In genomic region chr3:89158651-89159050, GRCm38 (mm10) we compare ENCODE assay signal across 9 mouse cellular contexts. TPM values are rescaled to one million over a fixed set of nuclear protein-coding genes. Genes with fewer than 3 reads are reported as not detected.
DNase-seq lines count a peak whose midpoint lies in the region; ATAC-seq and TF ChIP-seq lines count a peak whose summit lies in the region.
"Had no signal": no experiment of that assay in that cellular context is flagged by ENCODE, and none has a peak within 500 bp of the region (broad histone marks: within the 10 kb centered on the region; RNA-seq: fewer than 3 reads in every experiment).

No protein-coding gene starts in this region.

- WGBS in lung, embryonic 15.5 days, result 16% methylated on average over 7 of the region's 7 CpGs
- WGBS in forebrain, embryonic 11.5 days, result 24% methylated on average over 7 of the region's 7 CpGs
- 23% methylated on average over 7 of the region's 7 CpGs for WGBS in intestine, embryonic 15.5 days
- WGBS in neural tube, embryonic 12.5 days, result 27% methylated on average over 7 of the region's 7 CpGs
- 23% methylated on average over 7 of the region's 7 CpGs for WGBS in kidney, adult 2 months

- H3K9me3 ChIP-seq in lung, embryonic 15.5 days, result no peaks in the 10 kb centered on the region
- H3K9me3 ChIP-seq in forebrain, embryonic 11.5 days (ENCODE audit: control insufficient read depth, low read length), result no peaks in the 10 kb centered on the region
- H3K9me3 ChIP-seq in intestine, embryonic 15.5 days, result no peaks in the 10 kb centered on the region
- no peaks in the 10 kb centered on the region for H3K9me3 ChIP-seq in neural tube, embryonic 12.5 days

- no peak overlapping the region for H3K9ac ChIP-seq in lung, embryonic 15.5 days
- peak overlapping the region; percentile 74; the same call in 1 of the 2 replicates for H3K9ac ChIP-seq in forebrain, embryonic 11.5 days (ENCODE audit: low read length)
- no peak overlapping the region for H3K9ac ChIP-seq in intestine, embryonic 15.5 days
- peak overlapping the region; percentile 67 for H3K9ac ChIP-seq in neural tube, embryonic 12.5 days

- H3K4me2 ChIP-seq in lung, embryonic 15.5 days, result 0 out of 2 replicates have a peak overlapping the region, but pooled peaks have one; percentile 100
- peak overlapping the region; percentile 96 for H3K4me2 ChIP-seq in forebrain, embryonic 11.5 days (ENCODE audit: low read depth, low read length, severe bottlenecking)
- H3K4me2 ChIP-seq in intestine, embryonic 15.5 days (replicated peaks), result peak overlapping the region; percentile 100
- H3K4me2 ChIP-seq in neural tube, embryonic 12.5 days (replicated peaks), result peak overlapping the region; percentile 92

- H3K4me1 ChIP-seq in lung, embryonic 15.5 days, result peaks cover 17% of the 10 kb centered on the region
- H3K4me1 ChIP-seq in forebrain, embryonic 11.5 days (replicated peaks; ENCODE audit: control insufficient read depth, insufficient read depth, low read length), result peaks cover 9% of the 10 kb centered on the region; the same call in 1 of the 2 replicates
- peaks cover 15% of the 10 kb centered on the region for H3K4me1 ChIP-seq in intestine, embryonic 15.5 days (replicated peaks)
- H3K4me1 ChIP-seq in neural tube, embryonic 12.5 days, result peaks cover 17% of the 10 kb centered on the region
- no peaks in the 10 kb centered on the region for H3K4me1 ChIP-seq in kidney, adult 2 months (ENCODE audit: control insufficient read depth, insufficient read depth, low read length)

- no peak for TF ChIP-seq POLR2A in kidney, adult 2 months (IDR thresholded peaks at IDR 0.05; ENCODE audit: low read depth, low read length)

- peaks cover 12% of the 10 kb centered on the region for H3K27me3 ChIP-seq in lung, embryonic 15.5 days
- peaks cover 4% of the 10 kb centered on the region; the same call in 1 of the 2 replicates for H3K27me3 ChIP-seq in forebrain, embryonic 11.5 days (ENCODE audit: control insufficient read depth, insufficient read depth, low read length)
- H3K27me3 ChIP-seq in intestine, embryonic 15.5 days (replicated peaks), result no peaks in the 10 kb centered on the region
- H3K27me3 ChIP-seq in neural tube, embryonic 12.5 days (replicated peaks), result no peaks in the 10 kb centered on the region
- H3K27me3 ChIP-seq in kidney, adult 2 months (replicated peaks; ENCODE audit: control insufficient read depth, insufficient read depth, low read length), result no peaks in the 10 kb centered on the region

- no peak for TF ChIP-seq CTCF in kidney, adult 2 months (conservative IDR thresholded peaks at IDR 0.05; ENCODE audit: insufficient read depth, insufficient read length, low read depth, low read length)

- no peak overlapping the region for H3K4me3 ChIP-seq in lung, embryonic 15.5 days
- peak overlapping the region; percentile 70 for H3K4me3 ChIP-seq in forebrain, embryonic 11.5 days (ENCODE audit: low read depth, low read length)
- H3K4me3 ChIP-seq in intestine, embryonic 15.5 days (replicated peaks), result no peak overlapping the region
- peak overlapping the region; percentile 65 for H3K4me3 ChIP-seq in neural tube, embryonic 12.5 days
- H3K4me3 ChIP-seq in kidney, adult 2 months (ENCODE audit: insufficient read depth, low read depth, low read length), result no peak overlapping the region

- no peak overlapping the region for H3K27ac ChIP-seq in lung, embryonic 15.5 days
- no peak overlapping the region for H3K27ac ChIP-seq in forebrain, embryonic 11.5 days (ENCODE audit: low read depth, low read length)
- no peak overlapping the region for H3K27ac ChIP-seq in intestine, embryonic 15.5 days
- H3K27ac ChIP-seq in neural tube, embryonic 12.5 days, result no peak overlapping the region
- H3K27ac ChIP-seq in kidney, adult 2 months (ENCODE audit: insufficient read depth, low read depth, low read length), result no peak overlapping the region

- ATAC-seq in lung, embryonic 15.5 days (ENCODE audit: borderline replicate concordance, extremely low read depth, low FRiP score, low TSS enrichment), result no peak; the same call in 1 of the 2 replicates
- ATAC-seq in forebrain, embryonic 11.5 days (replicated peaks; ENCODE audit: low FRiP score), result no peak
- no peak for ATAC-seq in intestine, embryonic 15.5 days
- ATAC-seq in neural tube, embryonic 12.5 days (ENCODE audit: low FRiP score, low read depth), result no peak
- ATAC-seq in cerebellum, adult (ENCODE audit: insufficient number of reproducible peaks, low FRiP score, low TSS enrichment), result no peak

- DNase-seq in lung, postnatal 10 days, result no peak
- DNase-seq in forebrain, embryonic 11.5 days (ENCODE audit: low spot score), result peak; percentile 35
- DNase-seq in kidney, postnatal 14 days, result no peak
- DNase-seq in kidney, adult 2 months, result no peak
- DNase-seq: cerebellum, adult 11-12 months had no signal

- no peaks in the 10 kb centered on the region for H3K36me3 ChIP-seq in lung, embryonic 15.5 days
- no peaks in the 10 kb centered on the region for H3K36me3 ChIP-seq in forebrain, embryonic 11.5 days (ENCODE audit: control insufficient read depth, insufficient read depth, low read length)
- H3K36me3 ChIP-seq in intestine, embryonic 15.5 days, result no peaks in the 10 kb centered on the region
- no peaks in the 10 kb centered on the region for H3K36me3 ChIP-seq in neural tube, embryonic 12.5 days
- no peaks in the 10 kb centered on the region for H3K36me3 ChIP-seq in kidney, adult 2 months (ENCODE audit: control insufficient read depth, insufficient read depth, low read length)

RNA-seq across cellular contexts. Expression of gene Hcn3, which starts 1.3 kb away (rescaled TPM):
- polyA plus RNA-seq in lung, embryonic 15.5 days (2015; fragmentation: Nextera tagmentation; extraction: Ambion mirVana), result 1.2 and 1.9 TPM in 2 replicates
- 6.3 and 6.7 TPM in 2 replicates for polyA plus RNA-seq in forebrain, embryonic 11.5 days (2014; fragmentation: Nextera tagmentation; extraction: Ambion mirVana)
- 2.4 and 2.6 TPM in 2 replicates for polyA plus RNA-seq in intestine, embryonic 15.5 days (2015; fragmentation: Nextera tagmentation; extraction: Ambion mirVana)
- 19.5 and 23.2 TPM in 2 replicates for polyA plus RNA-seq in neural tube, embryonic 12.5 days (2016; fragmentation: Nextera tagmentation; extraction: Ambion mirVana)
- polyA plus RNA-seq in kidney, adult 2 months (2012; rRNA removed), result 1.1 and 1.4 TPM in 2 replicates

RNA-seq across cellular contexts. Expression of gene Clk2, which starts 5.9 kb away (rescaled TPM):
- polyA plus RNA-seq in lung, embryonic 15.5 days (2015; fragmentation: Nextera tagmentation; extraction: Ambion mirVana), result 27.8 and 28.9 TPM in 2 replicates
- 34.7 and 40.8 TPM in 2 replicates for polyA plus RNA-seq in forebrain, embryonic 11.5 days (2014; fragmentation: Nextera tagmentation; extraction: Ambion mirVana)
- polyA plus RNA-seq in intestine, embryonic 15.5 days (2015; fragmentation: Nextera tagmentation; extraction: Ambion mirVana), result 21.2 and 25.4 TPM in 2 replicates
- polyA plus RNA-seq in neural tube, embryonic 12.5 days (2016; fragmentation: Nextera tagmentation; extraction: Ambion mirVana), result 38.5 and 43.0 TPM in 2 replicates
- 37.8 and 40.2 TPM in 2 replicates for polyA plus RNA-seq in kidney, adult 2 months (2012; rRNA removed)

RNA-seq across cellular contexts. Expression of gene Scamp3, which starts 18.6 kb away (rescaled TPM):
- 106 and 110 TPM in 2 replicates for polyA plus RNA-seq in lung, embryonic 15.5 days (2015; fragmentation: Nextera tagmentation; extraction: Ambion mirVana)
- 92.5 and 107 TPM in 2 replicates for polyA plus RNA-seq in forebrain, embryonic 11.5 days (2014; fragmentation: Nextera tagmentation; extraction: Ambion mirVana)
- 115 and 124 TPM in 2 replicates for polyA plus RNA-seq in intestine, embryonic 15.5 days (2015; fragmentation: Nextera tagmentation; extraction: Ambion mirVana)
- 109 and 110 TPM in 2 replicates for polyA plus RNA-seq in neural tube, embryonic 12.5 days (2016; fragmentation: Nextera tagmentation; extraction: Ambion mirVana)
- 138 and 141 TPM in 2 replicates for polyA plus RNA-seq in kidney, adult 2 months (2012; rRNA removed)

RNA-seq across cellular contexts. Expression of gene Pklr, which starts 22.7 kb away (rescaled TPM):
- 0.17 and 0.92 TPM in 2 replicates for polyA plus RNA-seq in lung, embryonic 15.5 days (2015; fragmentation: Nextera tagmentation; extraction: Ambion mirVana)
- polyA plus RNA-seq in forebrain, embryonic 11.5 days (2014; fragmentation: Nextera tagmentation; extraction: Ambion mirVana), result 2.1 and 2.8 TPM in 2 replicates
- 58.8 and 74.1 TPM in 2 replicates for polyA plus RNA-seq in intestine, embryonic 15.5 days (2015; fragmentation: Nextera tagmentation; extraction: Ambion mirVana)
- 0.43 and 0.46 TPM in 2 replicates for polyA plus RNA-seq in neural tube, embryonic 12.5 days (2016; fragmentation: Nextera tagmentation; extraction: Ambion mirVana)
- 79.3 and 96.0 TPM in 2 replicates for polyA plus RNA-seq in kidney, adult 2 months (2012; rRNA removed)

RNA-seq across cellular contexts. Expression of gene Fam189b, which starts 24.3 kb away (rescaled TPM):
- polyA plus RNA-seq in lung, embryonic 15.5 days (2015; fragmentation: Nextera tagmentation; extraction: Ambion mirVana), result 12.9 and 18.4 TPM in 2 replicates
- 26.3 and 27.8 TPM in 2 replicates for polyA plus RNA-seq in forebrain, embryonic 11.5 days (2014; fragmentation: Nextera tagmentation; extraction: Ambion mirVana)
- polyA plus RNA-seq in intestine, embryonic 15.5 days (2015; fragmentation: Nextera tagmentation; extraction: Ambion mirVana), result 17.9 and 19.3 TPM in 2 replicates
- 34.1 and 42.5 TPM in 2 replicates for polyA plus RNA-seq in neural tube, embryonic 12.5 days (2016; fragmentation: Nextera tagmentation; extraction: Ambion mirVana)
- 18.3 and 18.4 TPM in 2 replicates for polyA plus RNA-seq in kidney, adult 2 months (2012; rRNA removed)

Comparison
In these comparisons a context has a peak if more than half of its experiments do, and no peak if none do; other contexts are left out.
1. H3K4me3 ChIP-seq: peak in forebrain, embryonic 11.5 days (single experiment) and neural tube, embryonic 12.5 days (single experiment); none in lung, embryonic 15.5 days (single experiment), intestine, embryonic 15.5 days (single experiment) and kidney, adult 2 months (single experiment).
2. H3K9ac ChIP-seq: peak in forebrain, embryonic 11.5 days (single experiment) and neural tube, embryonic 12.5 days (single experiment); none in lung, embryonic 15.5 days (single experiment) and intestine, embryonic 15.5 days (single experiment).
3. Peak in every context shown above with its lines, with median percentiles within 50 percentile points of each other: H3K4me2 ChIP-seq.